Mouse (Mus musculus): Measurements from ENCODE around the gene Prss42. TPM values are rescaled to one million over a fixed set of nuclear protein-coding genes. Genes with fewer than 3 reads are reported as not detected.

The Prss42 gene
- polyA plus RNA-seq, 1 experiment from 2014 or later: not detected

DNA sequence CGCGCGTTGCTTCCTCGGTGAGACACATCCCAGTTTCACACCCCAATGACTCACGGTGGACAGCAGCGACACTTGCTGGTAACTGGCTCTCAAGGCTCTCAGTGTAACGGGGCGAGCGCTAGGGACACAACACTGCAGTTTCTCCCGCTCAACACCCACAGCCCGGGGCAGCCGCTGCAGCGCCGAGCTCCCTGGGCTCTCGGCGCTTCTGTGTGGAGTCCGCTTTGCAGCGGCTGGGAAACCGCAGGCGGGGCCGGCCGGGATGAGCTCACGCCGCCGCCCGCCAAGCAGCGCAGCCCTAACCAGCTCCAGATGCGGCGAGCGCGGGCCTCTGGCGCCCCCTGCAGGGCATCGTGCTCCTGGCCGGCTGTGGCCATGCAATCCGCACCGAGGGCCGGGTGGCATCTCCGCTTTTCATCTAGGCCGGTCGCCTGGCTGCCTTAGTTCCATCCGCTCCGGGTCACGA is 16.7 kb upstream of the Prss42 start:
- peaks cover 11% of the 10 kb centered on the region for H3K4me1 ChIP-seq (replicated peaks; ENCODE audit: control insufficient read depth, insufficient read depth, low read length)
- no peaks in the 10 kb centered on the region for H3K36me3 ChIP-seq (ENCODE audit: control insufficient read depth, insufficient read depth)
- peak overlapping the region; percentile 36; the same call in 1 of the 2 replicates for H3K27ac ChIP-seq (ENCODE audit: low read length)
- ATAC-seq: peak; percentile 97
- H3K27me3 ChIP-seq (replicated peaks; ENCODE audit: control insufficient read depth, insufficient read depth, low read length): peaks cover 2% of the 10 kb centered on the region; the same call in 1 of the 2 replicates
- WGBS: under 1% methylated on average over 43 of the region's 43 CpGs
- peak overlapping the region; percentile 78 for H3K9ac ChIP-seq (replicated peaks; ENCODE audit: low read depth, low read length)
- peak overlapping the region; percentile 55 for H3K4me3 ChIP-seq (replicated peaks; ENCODE audit: low read length)
- peak overlapping the region; percentile 74 for H3K4me2 ChIP-seq (ENCODE audit: low read length)
- H3K9me3 ChIP-seq (ENCODE audit: control insufficient read depth, low read length): no peaks in the 10 kb centered on the region

DNA sequence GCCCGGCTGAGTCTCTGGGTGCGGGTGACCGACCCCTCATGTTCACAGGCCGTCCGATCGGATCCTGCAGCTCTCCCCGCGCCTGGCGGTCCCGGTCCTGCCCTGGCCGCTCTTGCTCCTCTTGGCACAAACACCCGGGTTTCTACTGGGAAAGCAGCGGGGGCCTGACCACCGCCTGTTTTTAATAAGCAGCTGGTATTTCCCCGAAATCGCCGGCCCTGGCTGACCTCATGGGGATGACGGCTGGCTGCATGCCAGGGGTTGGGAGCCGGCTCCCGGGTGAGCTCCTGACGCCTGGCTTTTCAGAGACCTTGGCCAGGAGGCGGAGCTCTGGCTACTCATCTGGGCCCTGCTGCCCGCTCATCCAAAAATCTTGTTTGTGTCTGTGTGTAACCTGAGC is 16.2 kb upstream of the Prss42 start:
- peak; percentile 69 for ATAC-seq
- no peaks in the 10 kb centered on the region for H3K9me3 ChIP-seq (ENCODE audit: control insufficient read depth, low read length)
- peak overlapping the region; percentile 74 for H3K4me2 ChIP-seq (ENCODE audit: low read length)
- peaks cover 2% of the 10 kb centered on the region; the same call in 1 of the 2 replicates for H3K27me3 ChIP-seq (replicated peaks; ENCODE audit: control insufficient read depth, insufficient read depth, low read length)
- H3K9ac ChIP-seq (replicated peaks; ENCODE audit: low read depth, low read length): peak overlapping the region; percentile 78
- WGBS: under 1% methylated on average over 23 of the region's 23 CpGs
- H3K27ac ChIP-seq (ENCODE audit: low read length): peak overlapping the region; percentile 36; the same call in 1 of the 2 replicates
- H3K36me3 ChIP-seq (ENCODE audit: control insufficient read depth, insufficient read depth): no peaks in the 10 kb centered on the region
- peaks cover 11% of the 10 kb centered on the region for H3K4me1 ChIP-seq (replicated peaks; ENCODE audit: control insufficient read depth, insufficient read depth, low read length)
- peak overlapping the region; percentile 55 for H3K4me3 ChIP-seq (replicated peaks; ENCODE audit: low read length)

DNA sequence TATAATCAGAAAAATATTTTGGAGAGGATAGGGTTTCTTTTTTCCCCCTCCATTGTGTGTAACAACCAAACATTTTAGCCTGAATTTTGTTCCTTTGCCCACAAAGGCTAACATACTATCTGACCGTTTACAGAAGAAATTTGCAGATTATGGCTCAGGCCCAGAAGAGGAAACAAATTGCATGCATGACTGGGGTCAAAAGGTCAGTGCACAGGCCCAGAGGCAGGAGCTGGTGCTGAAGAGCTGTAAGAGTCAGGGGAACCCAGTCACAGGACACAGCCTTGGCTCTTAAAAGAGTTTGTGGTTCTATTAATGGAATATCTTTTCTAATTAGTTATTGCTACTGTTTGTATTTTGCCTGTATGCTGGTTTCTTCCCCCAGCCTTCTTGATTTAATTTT is 14.4 kb upstream of the Prss42 start:
- ATAC-seq: no peak
- no peaks in the 10 kb centered on the region for H3K36me3 ChIP-seq (ENCODE audit: control insufficient read depth, insufficient read depth)
- H3K27ac ChIP-seq (ENCODE audit: low read length): no peak overlapping the region
- no peak overlapping the region for H3K9ac ChIP-seq (replicated peaks; ENCODE audit: low read depth, low read length)
- H3K27me3 ChIP-seq (replicated peaks; ENCODE audit: control insufficient read depth, insufficient read depth, low read length): peaks cover 2% of the 10 kb centered on the region; the same call in 1 of the 2 replicates
- H3K4me2 ChIP-seq (ENCODE audit: low read length): no peak overlapping the region
- WGBS: 59% methylated on average over 1 of the region's 1 CpGs
- H3K4me1 ChIP-seq (replicated peaks; ENCODE audit: control insufficient read depth, insufficient read depth, low read length): peaks cover 11% of the 10 kb centered on the region
- no peak overlapping the region for H3K4me3 ChIP-seq (replicated peaks; ENCODE audit: low read length)
- no peaks in the 10 kb centered on the region for H3K9me3 ChIP-seq (ENCODE audit: control insufficient read depth, low read length)

DNA sequence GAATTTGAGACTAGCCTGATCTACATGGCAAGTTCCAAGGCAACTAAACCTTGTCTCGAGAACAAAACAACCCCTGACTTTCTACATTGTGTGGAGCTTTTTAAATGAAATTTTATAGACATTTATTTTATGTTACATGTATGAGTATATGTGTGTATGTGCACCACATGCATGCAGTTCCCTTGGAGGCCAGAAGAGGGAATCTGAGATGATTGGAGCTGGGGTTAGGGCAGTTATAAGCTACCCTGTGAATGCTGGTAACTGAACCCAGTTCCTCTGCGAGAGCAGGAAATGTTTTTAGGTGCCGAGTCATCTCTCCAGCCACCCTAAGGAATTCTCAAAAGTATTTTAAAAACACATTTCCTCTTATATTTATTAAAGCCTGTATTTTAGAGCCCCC is 9.8 kb upstream of the Prss42 start:
- Histone ChIP-seq H3K9ac (replicated peaks; ENCODE audit: low read depth, low read length) (no peak overlapping the region), H3K4me3 (replicated peaks; ENCODE audit: low read length) (no peak overlapping the region), H3K27ac (ENCODE audit: low read length) (no peak overlapping the region), H3K4me2 (ENCODE audit: low read length) (no peak overlapping the region), H3K4me1 (replicated peaks; ENCODE audit: control insufficient read depth, insufficient read depth, low read length) (no peaks in the 10 kb centered on the region), H3K9me3 (ENCODE audit: control insufficient read depth, low read length) (no peaks in the 10 kb centered on the region), H3K27me3 (replicated peaks; ENCODE audit: control insufficient read depth, insufficient read depth, low read length) (peaks cover under 1% of the 10 kb centered on the region; the same call in 1 of the 2 replicates), H3K36me3 (ENCODE audit: control insufficient read depth, insufficient read depth) (no peaks in the 10 kb centered on the region)
- no peak for ATAC-seq
- WGBS: 86% methylated on average over 3 of the region's 3 CpGs

DNA sequence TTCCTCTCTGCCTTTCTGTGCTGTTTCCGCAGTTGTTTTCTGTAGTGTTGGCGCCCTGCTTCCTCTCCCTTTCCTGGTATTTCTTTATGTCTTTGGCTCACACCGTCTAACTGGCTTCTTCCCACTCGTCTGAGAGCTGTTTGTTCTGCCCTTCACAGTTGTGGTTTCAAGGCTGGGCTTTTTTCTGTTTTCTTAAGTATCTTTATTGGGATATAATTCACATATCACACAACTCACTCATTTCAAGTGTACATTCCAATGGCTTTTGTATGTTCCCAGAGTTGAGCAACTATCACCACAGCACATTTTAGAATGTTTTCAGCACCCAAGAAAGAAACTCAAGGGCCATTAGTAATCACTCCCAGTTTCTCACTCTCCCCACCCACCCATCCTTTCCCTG is 7.5 kb upstream of the Prss42 start:
- H3K27ac ChIP-seq (ENCODE audit: low read length): no peak overlapping the region
- no peaks in the 10 kb centered on the region for H3K36me3 ChIP-seq (ENCODE audit: control insufficient read depth, insufficient read depth)
- no peak overlapping the region for H3K9ac ChIP-seq (replicated peaks; ENCODE audit: low read depth, low read length)
- H3K9me3 ChIP-seq (ENCODE audit: control insufficient read depth, low read length): no peaks in the 10 kb centered on the region
- no peaks in the 10 kb centered on the region for H3K4me1 ChIP-seq (replicated peaks; ENCODE audit: control insufficient read depth, insufficient read depth, low read length)
- H3K27me3 ChIP-seq (replicated peaks; ENCODE audit: control insufficient read depth, insufficient read depth, low read length): no peaks in the 10 kb centered on the region
- no peak for ATAC-seq
- H3K4me2 ChIP-seq (ENCODE audit: low read length): no peak overlapping the region
- no peak overlapping the region for H3K4me3 ChIP-seq (replicated peaks; ENCODE audit: low read length)
- WGBS: 75% methylated on average over 4 of the region's 4 CpGs

DNA sequence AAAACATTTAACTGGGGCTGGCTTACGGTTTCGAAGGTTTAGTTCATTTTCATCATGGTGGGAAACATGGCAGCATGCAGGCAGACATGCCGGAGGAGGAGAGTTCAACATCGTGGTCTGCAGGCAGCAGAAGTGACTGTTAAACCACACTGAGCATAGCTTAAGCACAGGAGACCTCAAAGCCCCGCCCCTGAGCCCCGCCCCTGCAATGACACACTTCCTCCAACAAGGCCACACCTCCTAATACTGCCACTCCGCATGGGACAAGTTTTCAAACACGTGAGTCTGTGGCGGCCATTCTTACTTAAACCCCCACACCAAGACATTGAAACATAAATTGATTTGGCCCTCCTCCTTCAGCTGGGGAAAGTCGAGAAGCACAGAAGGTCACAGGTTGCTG is 953 bp upstream of the Prss42 start:
- Histone ChIP-seq H3K9me3 (ENCODE audit: control insufficient read depth, low read length) (no peaks in the 10 kb centered on the region), H3K36me3 (ENCODE audit: control insufficient read depth, insufficient read depth) (no peaks in the 10 kb centered on the region), H3K27me3 (replicated peaks; ENCODE audit: control insufficient read depth, insufficient read depth, low read length) (no peaks in the 10 kb centered on the region), H3K4me1 (replicated peaks; ENCODE audit: control insufficient read depth, insufficient read depth, low read length) (no peaks in the 10 kb centered on the region), H3K4me2 (ENCODE audit: low read length) (no peak overlapping the region), H3K9ac (replicated peaks; ENCODE audit: low read depth, low read length) (no peak overlapping the region), H3K27ac (ENCODE audit: low read length) (no peak overlapping the region), H3K4me3 (replicated peaks; ENCODE audit: low read length) (no peak overlapping the region)
- ATAC-seq: no peak
- WGBS: 82% methylated on average over 10 of the region's 10 CpGs

DNA sequence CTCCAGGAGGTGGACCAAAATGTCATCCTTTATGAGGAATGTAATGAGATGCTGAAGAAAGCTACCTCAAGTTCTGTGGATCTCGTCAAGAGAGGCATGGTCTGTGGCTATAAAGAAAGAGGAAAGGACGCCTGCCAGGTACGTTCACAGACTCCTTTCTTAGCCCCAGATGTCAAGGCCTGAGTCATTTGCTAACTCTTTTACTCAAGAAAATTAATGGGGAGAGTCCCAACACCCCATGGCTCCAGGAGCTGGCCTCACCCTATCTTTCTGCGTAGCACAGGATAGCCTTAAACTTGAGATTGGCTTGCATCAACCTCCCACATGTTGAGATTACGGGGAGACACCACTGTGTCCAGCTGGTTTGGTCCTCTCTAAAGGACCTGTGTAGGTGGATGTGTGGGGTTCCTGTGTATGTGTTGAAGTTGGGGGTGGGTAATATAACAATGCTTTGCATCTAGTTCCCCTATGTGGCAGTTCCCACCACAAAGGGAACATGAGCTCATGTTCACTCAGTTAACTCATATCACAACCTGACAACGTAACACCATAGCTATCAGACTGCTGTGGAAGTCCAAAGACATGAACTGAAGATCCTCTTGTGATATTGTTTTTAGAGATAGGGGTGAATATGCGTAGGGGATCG is 3.0 kb downstream of the Prss42 start:
- WGBS: 92% methylated on average over 8 of the region's 8 CpGs
- no peaks in the 10 kb centered on the region for H3K4me1 ChIP-seq (replicated peaks; ENCODE audit: control insufficient read depth, insufficient read depth, low read length)
- no peaks in the 10 kb centered on the region for H3K36me3 ChIP-seq (ENCODE audit: control insufficient read depth, insufficient read depth)
- no peak overlapping the region for H3K27ac ChIP-seq (ENCODE audit: low read length)
- ATAC-seq: no peak
- H3K9me3 ChIP-seq (ENCODE audit: control insufficient read depth, low read length): no peaks in the 10 kb centered on the region
- H3K4me2 ChIP-seq (ENCODE audit: low read length): no peak overlapping the region
- no peaks in the 10 kb centered on the region for H3K27me3 ChIP-seq (replicated peaks; ENCODE audit: control insufficient read depth, insufficient read depth, low read length)
- H3K9ac ChIP-seq (replicated peaks; ENCODE audit: low read depth, low read length): no peak overlapping the region
- no peak overlapping the region for H3K4me3 ChIP-seq (replicated peaks; ENCODE audit: low read length)

DNA sequence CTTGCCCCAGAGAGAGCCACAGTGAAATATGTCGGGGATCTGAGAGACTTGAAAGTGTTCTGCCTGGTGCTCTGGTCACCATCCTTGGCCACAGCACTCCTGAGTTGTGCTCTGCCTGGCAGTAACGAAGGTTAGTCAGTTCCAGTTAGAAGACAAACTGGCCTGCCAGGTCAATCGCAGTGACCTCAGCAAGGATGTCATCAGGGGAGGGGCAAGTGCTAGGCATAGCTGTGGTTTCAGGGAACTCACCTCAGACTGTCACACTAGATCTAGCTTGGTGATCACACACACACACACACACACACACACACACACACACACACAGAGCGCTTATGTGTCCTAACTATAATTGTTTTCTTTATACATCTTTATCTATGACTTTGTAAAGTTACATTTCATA is 5.3 kb downstream of the Prss42 start:
- Histone ChIP-seq H3K9ac (replicated peaks; ENCODE audit: low read depth, low read length) (no peak overlapping the region), H3K27ac (ENCODE audit: low read length) (no peak overlapping the region), H3K4me3 (replicated peaks; ENCODE audit: low read length) (no peak overlapping the region), H3K4me2 (ENCODE audit: low read length) (no peak overlapping the region), H3K4me1 (replicated peaks; ENCODE audit: control insufficient read depth, insufficient read depth, low read length) (no peaks in the 10 kb centered on the region), H3K27me3 (replicated peaks; ENCODE audit: control insufficient read depth, insufficient read depth, low read length) (no peaks in the 10 kb centered on the region), H3K9me3 (ENCODE audit: control insufficient read depth, low read length) (no peaks in the 10 kb centered on the region), H3K36me3 (ENCODE audit: control insufficient read depth, insufficient read depth) (no peaks in the 10 kb centered on the region)
- no peak for ATAC-seq
- WGBS: 82% methylated on average over 4 of the region's 4 CpGs

DNA sequence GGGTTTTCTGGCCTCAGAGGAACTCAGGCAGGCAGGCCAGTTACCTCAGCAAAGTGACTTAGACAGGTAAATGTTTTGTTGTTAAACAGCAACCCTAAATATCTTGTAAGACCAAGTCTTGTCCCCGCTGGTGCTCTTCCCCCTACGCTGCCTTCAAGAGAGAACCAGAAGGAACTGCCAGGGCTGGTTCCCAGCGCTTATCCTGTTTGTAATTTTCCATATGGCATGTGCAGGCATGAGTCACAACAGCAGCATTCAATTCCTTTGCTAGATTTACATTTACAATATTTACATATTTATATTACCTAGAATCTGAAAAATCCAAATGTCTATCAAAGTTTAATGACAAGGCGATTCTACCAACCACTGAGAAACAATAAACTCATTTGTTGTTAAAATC is 12.1 kb downstream of the Prss42 start:
- H3K4me3 ChIP-seq (replicated peaks; ENCODE audit: low read length): no peak overlapping the region
- no peak overlapping the region for H3K4me2 ChIP-seq (ENCODE audit: low read length)
- no peak overlapping the region for H3K9ac ChIP-seq (replicated peaks; ENCODE audit: low read depth, low read length)
- no peaks in the 10 kb centered on the region for H3K36me3 ChIP-seq (ENCODE audit: control insufficient read depth, insufficient read depth)
- H3K27ac ChIP-seq (ENCODE audit: low read length): no peak overlapping the region
- no peak for ATAC-seq
- H3K4me1 ChIP-seq (replicated peaks; ENCODE audit: control insufficient read depth, insufficient read depth, low read length): no peaks in the 10 kb centered on the region
- WGBS: 77% methylated on average over 4 of the region's 4 CpGs
- H3K27me3 ChIP-seq (replicated peaks; ENCODE audit: control insufficient read depth, insufficient read depth, low read length): no peaks in the 10 kb centered on the region
- H3K9me3 ChIP-seq (ENCODE audit: control insufficient read depth, low read length): no peaks in the 10 kb centered on the region

DNA sequence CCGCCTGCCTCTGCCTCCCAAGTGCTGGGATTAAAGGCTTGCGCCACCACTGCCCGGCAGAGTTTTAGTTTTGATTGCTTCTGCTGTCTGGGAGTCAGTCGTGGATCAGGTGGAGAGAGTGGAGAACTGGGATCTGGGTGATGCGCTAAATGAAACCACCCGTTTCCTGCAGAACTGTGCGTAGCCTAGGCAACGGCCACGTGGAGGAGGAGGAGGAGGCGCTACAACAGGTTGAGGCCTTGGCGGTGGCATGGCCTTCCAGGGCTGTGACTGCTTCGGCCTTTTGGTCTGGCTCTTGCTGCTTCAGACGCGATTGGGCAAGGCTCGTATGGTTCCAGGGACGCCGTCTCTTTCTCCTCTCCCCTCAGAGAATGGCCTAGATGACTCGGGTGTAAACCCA is 15.8 kb downstream of the Prss42 start, which contains the start of gene Prss44:
TSS of gene Prss44 (plus strand) at position 206 of the 400 bp plus-strand sequence.
- 67% methylated on average over 18 of the region's 18 CpGs for WGBS
- Histone ChIP-seq H3K27me3 (replicated peaks; ENCODE audit: control insufficient read depth, insufficient read depth, low read length) (no peaks in the 10 kb centered on the region), H3K36me3 (ENCODE audit: control insufficient read depth, insufficient read depth) (no peaks in the 10 kb centered on the region), H3K27ac (ENCODE audit: low read length) (no peak within 1 kb of the TSS), H3K4me2 (ENCODE audit: low read length) (no peak within 1 kb of the TSS), H3K9me3 (ENCODE audit: control insufficient read depth, low read length) (no peaks in the 10 kb centered on the region), H3K4me3 (replicated peaks; ENCODE audit: low read length) (no peak within 1 kb of the TSS), H3K4me1 (replicated peaks; ENCODE audit: control insufficient read depth, insufficient read depth, low read length) (no peaks in the 10 kb centered on the region), H3K9ac (replicated peaks; ENCODE audit: low read depth, low read length) (no peak within 1 kb of the TSS)
- ATAC-seq: no peak

Measured in forebrain, embryonic 16.5 days (tissue).